Mouse (Mus musculus) thymus, postnatal 4 days (tissue): ENCODE data around the gene Cdkal1.

Source experiments
- DNase-seq: peaks from one replicate; pipeline ENCODE4 v3.0.0; 2021

Cdkal1 gene

GRCm38 (mm10) chr13:29218594-29219230 is 636.8 kb downstream of the Cdkal1 start:
- DNase-seq, result no peak

GRCm38 (mm10) chr13:29210159-29211021 is 645.1 kb downstream of the Cdkal1 start:
- DNase-seq, result peak; percentile 69

- DNase-seq, result no peak
These were observed 646.7 kb downstream of the Cdkal1 start for GRCm38 (mm10) chr13:29208749-29209148.

- no peak for DNase-seq
These were observed 651.6 kb downstream of the Cdkal1 start for GRCm38 (mm10) chr13:29203856-29204255.

GRCm38 (mm10) chr13:29203426-29203825 is 652.0 kb downstream of the Cdkal1 start:
- no peak for DNase-seq

GRCm38 (mm10) chr13:29202562-29202961 is 652.9 kb downstream of the Cdkal1 start:
- DNase-seq, result no peak

- no peak for DNase-seq
These were observed 655.8 kb downstream of the Cdkal1 start for GRCm38 (mm10) chr13:29199679-29200078.

- DNase-seq, result no peak
These were observed 658.5 kb downstream of the Cdkal1 start for GRCm38 (mm10) chr13:29196798-29197498.

- no peak for DNase-seq
These were observed 659.8 kb downstream of the Cdkal1 start for GRCm38 (mm10) chr13:29195722-29196121.

- no peak for DNase-seq
These were observed 660.5 kb downstream of the Cdkal1 start for GRCm38 (mm10) chr13:29194946-29195345.

- no peak for DNase-seq
These were observed 662.8 kb downstream of the Cdkal1 start for GRCm38 (mm10) chr13:29192697-29193096.

GRCm38 (mm10) chr13:29190548-29190947 is 664.9 kb downstream of the Cdkal1 start:
- DNase-seq, result no peak

- DNase-seq, result no peak
These were observed 668.7 kb downstream of the Cdkal1 start for GRCm38 (mm10) chr13:29186748-29187147.

GRCm38 (mm10) chr13:29185545-29185944 is 669.9 kb downstream of the Cdkal1 start:
- no peak for DNase-seq

- no peak for DNase-seq
These were observed 670.9 kb downstream of the Cdkal1 start for GRCm38 (mm10) chr13:29184545-29184944.

- no peak for DNase-seq
These were observed 675.6 kb downstream of the Cdkal1 start for GRCm38 (mm10) chr13:29179861-29180260.

GRCm38 (mm10) chr13:29179260-29179659 is 676.2 kb downstream of the Cdkal1 start:
- DNase-seq, result no peak

GRCm38 (mm10) chr13:29177889-29178486 is 677.5 kb downstream of the Cdkal1 start:
- no peak for DNase-seq

GRCm38 (mm10) chr13:29169356-29169755 is 686.1 kb downstream of the Cdkal1 start:
- no peak for DNase-seq

GRCm38 (mm10) chr13:29164845-29165524 is 690.5 kb downstream of the Cdkal1 start:
- no peak for DNase-seq

GRCm38 (mm10) chr13:29162867-29163514 is 692.5 kb downstream of the Cdkal1 start:
- DNase-seq, result no peak

GRCm38 (mm10) chr13:29162444-29162843 is 693.0 kb downstream of the Cdkal1 start:
- DNase-seq, result no peak
